Mouse (Mus musculus): ENCODE results near the gene Gpsm1. TPM values are rescaled to one million over a fixed set of nuclear protein-coding genes. Genes with fewer than 3 reads are reported as not detected.
A peak's percentile ranks its signal among the peaks of the same experiment; 100 is the strongest.

Gpsm1 gene
- polyA plus RNA-seq, 1 experiment from 2014 or later: 44.1 TPM

GRCm38 (mm10) chr2:26388682-26389153 lies 73.4 kb downstream of the Gpsm1 start:
- Histone ChIP-seq H3K27me3 (ENCODE audit: insufficient read depth, low read length) (no peaks in the 10 kb centered on the region), H3K4me1 (ENCODE audit: insufficient read depth, low read length) (peaks cover 18% of the 10 kb centered on the region), H3K4me3 (ENCODE audit: low read length) (peak overlapping the region; percentile 90), H3K36me3 (ENCODE audit: insufficient read depth, low read length) (peaks cover 60% of the 10 kb centered on the region), H3K9me3 (ENCODE audit: low read length) (no peaks in the 10 kb centered on the region), H3K9ac (replicated peaks; ENCODE audit: low read length) (peak overlapping the region; percentile 93), H3K4me2 (replicated peaks; ENCODE audit: low read depth, low read length) (peak overlapping the region; percentile 92), H3K27ac (ENCODE audit: low read length) (peak overlapping the region; percentile 67)
- WGBS: under 1% methylated on average over 40 of the region's 45 CpGs
- peak; percentile 60 for ATAC-seq (ENCODE audit: low FRiP score, low TSS enrichment)

GRCm38 (mm10) chr2:26389154-26389690 lies 73.9 kb downstream of the Gpsm1 start, which contains the start of the genes Entr1 and Pmpca:
Gene Entr1 (minus strand): TSS chr2:26389316.
Gene Pmpca (plus strand): TSS chr2:26389339.
- peak within 1 kb of the TSS; percentile 92 for H3K4me2 ChIP-seq (replicated peaks; ENCODE audit: low read depth, low read length)
- peak within 1 kb of the TSS; percentile 90 for H3K4me3 ChIP-seq (ENCODE audit: low read length)
- WGBS: under 1% methylated on average over 47 of the region's 60 CpGs
- peaks cover 62% of the 10 kb centered on the region for H3K36me3 ChIP-seq (ENCODE audit: insufficient read depth, low read length)
- peak within 1 kb of the TSS; percentile 93 for H3K9ac ChIP-seq (replicated peaks; ENCODE audit: low read length)
- no peaks in the 10 kb centered on the region for H3K9me3 ChIP-seq (ENCODE audit: low read length)
- no peaks in the 10 kb centered on the region for H3K27me3 ChIP-seq (ENCODE audit: insufficient read depth, low read length)
- ATAC-seq (ENCODE audit: low FRiP score, low TSS enrichment): peak; percentile 92
- H3K4me1 ChIP-seq (ENCODE audit: insufficient read depth, low read length): peaks cover 18% of the 10 kb centered on the region
- H3K27ac ChIP-seq (ENCODE audit: low read length): peak within 1 kb of the TSS; percentile 67

- Histone ChIP-seq H3K27me3 (ENCODE audit: insufficient read depth, low read length) (no peaks in the 10 kb centered on the region), H3K36me3 (ENCODE audit: insufficient read depth, low read length) (peaks cover 62% of the 10 kb centered on the region), H3K27ac (ENCODE audit: low read length) (no peak overlapping the region), H3K9me3 (ENCODE audit: low read length) (no peaks in the 10 kb centered on the region), H3K4me3 (ENCODE audit: low read length) (no peak overlapping the region), H3K9ac (replicated peaks; ENCODE audit: low read length) (no peak overlapping the region), H3K4me1 (ENCODE audit: insufficient read depth, low read length) (peaks cover 18% of the 10 kb centered on the region), H3K4me2 (replicated peaks; ENCODE audit: low read depth, low read length) (no peak overlapping the region)
- ATAC-seq (ENCODE audit: low FRiP score, low TSS enrichment): no peak
- WGBS: 80% methylated on average over 3 of the region's 3 CpGs
Measured at GRCm38 (mm10) chr2:26390954-26391353, 75.6 kb downstream of the Gpsm1 start.

GRCm38 (mm10) chr2:26391617-26392016 lies 76.3 kb downstream of the Gpsm1 start:
- Histone ChIP-seq H3K4me2 (replicated peaks; ENCODE audit: low read depth, low read length) (no peak overlapping the region), H3K4me1 (ENCODE audit: insufficient read depth, low read length) (peaks cover 18% of the 10 kb centered on the region), H3K9ac (replicated peaks; ENCODE audit: low read length) (no peak overlapping the region), H3K27me3 (ENCODE audit: insufficient read depth, low read length) (no peaks in the 10 kb centered on the region), H3K9me3 (ENCODE audit: low read length) (no peaks in the 10 kb centered on the region), H3K27ac (ENCODE audit: low read length) (no peak overlapping the region), H3K36me3 (ENCODE audit: insufficient read depth, low read length) (peaks cover 62% of the 10 kb centered on the region), H3K4me3 (ENCODE audit: low read length) (no peak overlapping the region)
- WGBS: 91% methylated on average over 6 of the region's 6 CpGs
- ATAC-seq (ENCODE audit: low FRiP score, low TSS enrichment): no peak

Other genes with a start within 250 kb of the Gpsm1 start
- 12.7 and 13.3 TPM in 2 replicates for gene Nacc2, start 192.3 kb upstream of the Gpsm1 start, polyA plus RNA-seq (2015; fragmentation: Nextera tagmentation; extraction: Ambion mirVana)
- gene Lhx3, start 107.2 kb upstream of the Gpsm1 start, polyA plus RNA-seq (2015; fragmentation: Nextera tagmentation; extraction: Ambion mirVana): 0.09 TPM in 1 of 2 replicates, not detected in the other
- gene Qsox2, start 78.0 kb upstream of the Gpsm1 start, polyA plus RNA-seq (2015; fragmentation: Nextera tagmentation; extraction: Ambion mirVana): 18.4 and 20.7 TPM in 2 replicates
- 0.02 and 0.03 TPM in 2 replicates for gene Ccdc187, start 21.0 kb upstream of the Gpsm1 start, polyA plus RNA-seq (2015; fragmentation: Nextera tagmentation; extraction: Ambion mirVana)
- gene Dnlz, start 36.6 kb downstream of the Gpsm1 start, polyA plus RNA-seq (2015; fragmentation: Nextera tagmentation; extraction: Ambion mirVana): 30.6 and 34.2 TPM in 2 replicates
- gene Card9, start 45.4 kb downstream of the Gpsm1 start, polyA plus RNA-seq (2015; fragmentation: Nextera tagmentation; extraction: Ambion mirVana): 0.92 and 1.4 TPM in 2 replicates
- 31.7 and 35.3 TPM in 2 replicates for gene Snapc4, start 65.1 kb downstream of the Gpsm1 start, polyA plus RNA-seq (2015; fragmentation: Nextera tagmentation; extraction: Ambion mirVana)
- gene Entr1, start 73.8 kb downstream of the Gpsm1 start, polyA plus RNA-seq (2015; fragmentation: Nextera tagmentation; extraction: Ambion mirVana): 125 and 127 TPM in 2 replicates
- 122 TPM in 2 replicates for gene Pmpca, start 73.8 kb downstream of the Gpsm1 start, polyA plus RNA-seq (2015; fragmentation: Nextera tagmentation; extraction: Ambion mirVana)
- 24.9 and 26.6 TPM in 2 replicates for gene Inpp5e, start 93.7 kb downstream of the Gpsm1 start, polyA plus RNA-seq (2015; fragmentation: Nextera tagmentation; extraction: Ambion mirVana)
- gene Sec16a, start 129.7 kb downstream of the Gpsm1 start, polyA plus RNA-seq (2015; fragmentation: Nextera tagmentation; extraction: Ambion mirVana): 27.6 and 28.6 TPM in 2 replicates
- 23.7 and 27.0 TPM in 2 replicates for gene Notch1, start 201.1 kb downstream of the Gpsm1 start, polyA plus RNA-seq (2015; fragmentation: Nextera tagmentation; extraction: Ambion mirVana)